Mouse (Mus musculus) adrenal gland, postnatal 25 days (tissue): ENCODE data around the gene Stat3. TPM values are rescaled to one million over a fixed set of nuclear protein-coding genes. Genes with fewer than 3 reads are reported as not detected.
A peak's percentile ranks its signal among the peaks of the same experiment; 100 is the strongest.

ENCODE experiments used
- DNase-seq: peaks from one replicate; pipeline ENCODE4 v3.0.0; 2021; ENCODE audit warnings: mixed read lengths
- total RNA-seq: library from RNA; stranded (reverse); gene quantifications from 2 replicates; pipeline ENCODE4 v1.2.3, GENCODE M21; 2021

The Stat3 gene
- total RNA-seq, 1 experiment from 2014 or later, result 81.5 TPM

DNA sequence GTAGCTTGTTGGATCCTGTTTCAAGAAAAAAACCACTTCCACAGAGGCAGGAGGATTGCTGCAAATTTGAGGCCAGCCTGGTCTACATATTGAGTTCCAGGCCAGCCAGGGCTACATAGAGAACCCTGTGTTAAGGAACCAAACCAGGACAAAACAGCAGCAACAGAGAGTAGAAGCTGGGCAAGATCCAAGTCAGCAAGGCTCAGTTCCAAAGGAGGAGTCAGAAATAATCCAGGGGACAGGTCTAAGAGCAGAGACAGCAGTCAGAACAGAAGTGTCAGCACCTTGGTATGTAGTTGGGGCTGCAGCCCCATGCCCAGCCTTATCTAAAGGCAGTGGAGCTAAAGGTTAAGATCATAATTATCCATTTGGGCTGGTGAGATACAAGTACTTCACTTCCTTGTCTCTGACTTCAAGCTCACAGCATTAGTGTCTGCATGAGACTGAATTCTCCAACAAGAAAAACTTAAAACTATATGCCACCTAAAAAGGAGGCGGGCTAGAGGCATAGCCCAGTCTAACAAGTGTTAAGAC is 14.9 kb downstream of the Stat3 start:
- DNase-seq, result no peak

DNA sequence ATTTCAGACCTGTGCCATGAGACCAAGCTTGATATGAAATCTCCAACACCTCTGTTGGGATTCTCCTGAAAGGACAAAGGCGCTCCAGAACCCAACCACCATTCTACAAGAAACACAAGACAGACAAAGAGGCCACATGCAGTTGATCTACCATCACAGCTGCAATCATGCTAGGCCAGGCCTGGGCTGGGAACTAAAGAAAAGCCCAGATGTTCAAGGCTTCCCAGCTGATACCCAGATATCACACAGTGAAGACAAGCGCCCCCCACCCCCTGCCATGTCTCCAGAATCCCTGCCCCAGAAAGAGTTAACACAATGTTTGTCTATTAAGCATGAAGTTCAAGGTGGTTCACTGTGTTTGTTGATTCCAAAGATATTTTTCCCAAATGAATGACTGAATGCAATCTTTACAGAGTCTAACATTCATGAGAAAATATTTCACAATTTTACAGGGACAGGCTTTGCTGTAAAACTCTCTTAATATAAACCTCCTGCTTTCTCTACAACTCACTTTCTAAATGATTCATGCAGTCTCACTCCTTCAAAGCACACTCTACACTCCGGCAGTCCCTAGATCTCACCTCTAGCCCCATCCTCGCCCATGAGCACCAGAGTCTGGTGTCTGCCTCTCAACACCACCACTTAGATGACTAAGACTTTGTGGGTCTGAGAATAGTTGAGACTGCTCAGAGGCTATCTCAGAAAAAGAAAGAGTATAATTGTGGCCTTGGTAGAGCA is 18.3 kb downstream of the Stat3 start:
- DNase-seq, result no peak

GRCm38 (mm10) chr11:100918007-100918406 is 21.3 kb downstream of the Stat3 start:
- DNase-seq, result no peak

GRCm38 (mm10) chr11:100916432-100916971 is 22.8 kb downstream of the Stat3 start:
- no peak for DNase-seq

DNA sequence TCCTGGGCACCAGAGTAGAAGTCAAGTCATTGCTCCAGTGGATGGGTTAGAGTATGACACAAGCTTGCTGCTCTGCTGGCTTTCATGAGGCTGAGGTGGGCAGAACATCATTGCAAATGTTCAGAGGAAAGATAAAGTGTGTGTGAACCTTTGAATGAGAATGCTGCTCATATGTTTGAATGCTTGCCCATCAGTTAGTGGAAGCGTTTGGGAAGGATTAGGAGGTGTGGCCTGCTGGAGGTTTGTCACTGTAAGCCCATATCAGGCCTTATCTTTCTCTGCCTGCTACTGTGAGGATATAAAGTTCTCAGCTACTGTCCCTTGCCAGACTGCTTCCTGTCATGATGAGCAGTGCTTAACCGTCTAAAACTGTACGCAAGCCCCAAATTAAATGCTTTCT is 24.3 kb downstream of the Stat3 start:
- DNase-seq, result no peak

GRCm38 (mm10) chr11:100914415-100914814 is 24.9 kb downstream of the Stat3 start:
- no peak for DNase-seq

- no peak for DNase-seq
Measured at GRCm38 (mm10) chr11:100912401-100913155, 26.8 kb downstream of the Stat3 start.

DNA sequence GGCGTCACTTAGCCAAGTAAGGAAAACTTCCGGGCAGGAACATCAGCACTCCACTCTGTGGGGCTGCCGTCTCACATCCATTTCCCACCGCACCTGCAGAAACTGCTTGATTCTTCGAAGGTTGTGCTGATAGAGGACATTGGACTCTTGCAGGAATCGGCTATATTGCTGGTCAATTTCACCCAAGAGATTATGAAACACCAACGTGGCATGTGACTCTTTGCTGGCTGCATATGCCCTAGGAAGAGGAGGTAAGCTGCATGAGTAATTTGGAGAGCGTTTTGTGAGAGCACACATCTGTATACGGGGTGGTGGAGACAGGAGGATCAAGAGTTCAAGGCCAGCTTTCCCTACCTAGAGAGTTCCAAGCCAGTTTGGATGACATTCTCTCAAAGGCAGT is 30.8 kb downstream of the Stat3 start:
- no peak for DNase-seq

DNA sequence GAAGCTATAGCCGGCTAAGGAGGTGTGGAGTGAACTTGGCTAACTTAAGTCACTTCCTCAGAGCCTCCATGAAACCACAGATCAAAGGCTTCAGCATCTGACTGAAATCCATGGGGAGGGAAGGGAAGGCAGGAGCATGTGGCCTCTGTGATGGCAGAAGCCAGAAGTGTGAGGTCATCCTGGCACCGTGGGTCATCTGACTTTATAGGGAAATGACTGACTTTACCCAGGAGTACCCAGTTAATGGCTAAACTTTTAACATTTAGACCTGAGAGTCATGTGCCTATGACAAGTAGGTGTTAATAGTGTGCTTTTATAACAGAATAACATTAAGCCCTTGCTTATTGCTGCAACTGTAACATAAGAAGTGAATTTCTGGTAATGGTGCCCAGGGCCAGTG is 31.2 kb downstream of the Stat3 start:
- DNase-seq, result no peak

GRCm38 (mm10) chr11:100906885-100907284 is 32.5 kb downstream of the Stat3 start:
- no peak for DNase-seq

- DNase-seq, result no peak
Measured at GRCm38 (mm10) chr11:100905929-100906328, 33.4 kb downstream of the Stat3 start.

- no peak for DNase-seq
Measured at GRCm38 (mm10) chr11:100904580-100905351, 34.6 kb downstream of the Stat3 start.

- no peak for DNase-seq
Measured at GRCm38 (mm10) chr11:100898441-100899199, 40.7 kb downstream of the Stat3 start.

- no peak for DNase-seq
Measured at GRCm38 (mm10) chr11:100897294-100898231, 41.8 kb downstream of the Stat3 start.

DNA sequence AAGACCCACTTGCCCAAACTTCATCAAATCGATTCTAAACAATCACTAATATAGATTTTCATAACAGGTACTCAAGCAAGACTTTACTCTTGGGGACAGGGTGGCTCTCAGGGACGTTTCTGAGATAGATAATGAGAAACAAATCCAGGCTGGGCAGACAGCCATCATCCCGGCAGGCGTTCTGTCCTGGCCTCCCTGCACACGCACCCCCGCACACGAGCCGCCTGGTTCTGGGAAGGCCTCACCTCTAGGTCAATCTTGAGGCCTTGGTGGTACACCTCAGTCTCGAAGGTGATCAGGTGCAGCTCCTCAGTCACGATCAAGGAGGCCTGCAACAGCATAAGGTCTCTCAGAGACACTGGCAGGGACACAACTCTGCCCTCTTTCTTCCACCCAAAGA is 43.3 kb downstream of the Stat3 start:
- no peak for DNase-seq

DNA sequence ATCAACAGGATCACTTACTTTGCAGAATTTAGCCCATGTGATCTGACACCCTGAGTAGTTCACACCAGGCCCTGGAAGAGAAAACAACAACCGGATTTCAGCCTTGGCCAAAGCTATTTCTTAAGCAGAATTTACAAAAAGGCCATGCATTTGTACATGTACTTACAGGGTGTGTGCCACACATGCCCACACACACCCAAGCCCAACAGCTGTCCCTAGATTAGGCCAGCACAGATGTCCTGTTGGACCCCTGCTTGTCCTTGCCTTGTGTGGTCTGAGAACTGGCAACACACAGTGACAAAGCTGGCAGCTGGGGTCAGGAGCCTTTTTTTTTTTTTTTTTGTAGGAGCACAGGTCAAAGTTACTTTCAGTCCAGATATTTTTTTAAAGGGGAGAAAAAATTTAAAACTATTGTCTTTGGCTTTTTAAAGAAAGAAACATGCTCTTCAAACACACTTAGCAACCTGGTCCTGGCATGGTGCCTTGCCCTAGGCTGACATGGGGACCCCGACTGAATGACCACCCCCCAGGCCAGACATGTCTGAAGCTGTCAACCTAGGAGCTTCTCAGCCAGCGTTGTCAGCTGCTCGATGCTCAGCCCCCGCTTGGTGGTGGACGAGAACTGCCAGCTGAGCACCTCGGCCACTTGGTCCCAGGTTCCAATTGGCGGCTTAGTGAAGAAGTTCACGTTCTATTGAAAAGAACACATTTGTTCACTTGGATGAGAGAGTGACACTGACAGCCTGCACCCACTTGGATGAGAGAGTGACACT is 45.0 kb downstream of the Stat3 start:
- no peak for DNase-seq

DNA sequence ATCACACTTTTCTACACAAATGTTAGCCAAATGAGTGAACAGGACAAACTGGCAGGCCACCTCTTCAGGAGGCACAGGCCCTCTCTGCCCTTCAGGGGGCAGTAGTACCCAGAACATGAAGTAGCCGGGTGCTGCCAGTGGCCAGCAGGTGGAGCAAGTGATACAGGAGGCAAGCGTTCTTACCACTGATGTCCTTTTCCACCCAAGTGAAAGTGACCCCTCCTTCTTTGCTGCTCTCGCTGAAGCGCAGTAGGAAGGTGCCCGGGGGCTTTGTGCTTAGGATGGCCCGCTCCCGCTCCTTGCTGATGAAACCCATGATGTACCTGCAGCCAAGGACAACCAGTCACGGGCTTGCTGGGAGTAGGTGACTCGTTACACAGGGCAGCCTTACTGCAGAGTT is 45.9 kb downstream of the Stat3 start:
- peak; percentile 84 for DNase-seq

DNA sequence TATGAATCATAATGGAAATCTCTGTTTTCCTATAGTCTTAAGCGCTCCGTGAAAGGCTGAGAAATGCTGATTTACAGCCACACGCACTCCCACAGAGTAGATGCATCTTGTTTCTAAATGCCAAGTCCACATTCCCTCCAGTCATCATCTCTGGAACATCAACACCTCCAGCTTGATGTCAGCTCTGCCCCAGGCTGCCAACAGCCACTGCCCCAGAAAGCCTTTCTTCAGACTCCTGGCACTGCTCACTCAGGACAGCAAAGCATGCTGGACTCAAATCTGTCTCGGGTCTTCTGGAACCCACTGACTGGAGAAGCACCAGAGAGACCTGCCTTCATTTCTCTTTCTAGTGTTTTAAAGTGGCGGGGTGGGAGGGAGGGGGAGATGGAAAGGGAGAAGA is 46.9 kb downstream of the Stat3 start:
- no peak for DNase-seq

GRCm38 (mm10) chr11:100891256-100892123 is 47.9 kb downstream of the Stat3 start:
- DNase-seq, result no peak
